Mouse (Mus musculus) myocyte (in vitro differentiated cells): ENCODE measurements at regions not wholly inside any gene's neighbourhood (a gene's known extent, or its start where the extent isn't known, plus 50 kb on each side); places are given as distances from the start of the nearest gene placed in this dataset.

Source experiments
- POLR2A ChIP-seq: IDR thresholded peaks from one replicate; pipeline ENCODE4 v1.6.1; 2011; ENCODE audit warnings: low read depth, mild to moderate bottlenecking, control low read depth, moderate library complexity; ENCODE audit not compliant: insufficient read length
- SRF ChIP-seq: IDR thresholded peaks from one replicate; pipeline ENCODE4 v1.6.1; 2011; ENCODE audit warnings: low read depth; ENCODE audit not compliant: control insufficient read depth, insufficient read length

DNA sequence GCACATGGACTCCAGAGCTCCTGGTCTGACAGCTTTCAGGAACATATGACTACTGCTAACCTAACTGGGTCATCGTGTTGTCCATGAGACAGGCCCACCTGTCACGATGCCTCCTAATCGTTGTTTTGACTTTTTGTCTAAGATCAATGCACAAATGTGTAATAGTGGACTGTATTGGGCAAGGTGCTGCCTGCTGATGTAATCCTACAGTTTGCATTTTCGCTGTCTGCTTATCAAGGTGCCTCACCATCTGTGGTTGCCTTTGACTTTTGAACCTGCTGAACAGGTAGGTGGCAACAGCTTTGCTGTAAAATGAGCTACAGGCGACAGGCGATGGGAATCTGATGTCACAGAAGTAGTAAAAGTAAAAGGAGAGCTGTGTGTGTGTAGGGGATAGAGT lies 78.0 kb upstream of the Lifr start:
- TF ChIP-seq POLR2A (no peak), SRF (no peak)
